Mouse (Mus musculus) E14TG2a.4 (cell line): ENCODE results near the gene Sept6.

Source experiments
- CTCF ChIP-seq: conservative IDR thresholded peaks from 2 replicates; pipeline ENCODE4 v1.5.1; 2014; ENCODE audit warnings: low read length
- NANOG ChIP-seq: IDR thresholded peaks from 2 replicates; pipeline ENCODE4 v1.6.1; 2014; ENCODE audit warnings: borderline replicate concordance, low read length, mixed read lengths

GRCm38 (mm10) chrX:36874704-36875128 lies 116.9 kb downstream of the Sept6 start:
- no peak for TF ChIP-seq CTCF
- no peak for TF ChIP-seq NANOG
